Mouse (Mus musculus) ES-E14 (cell line): Measurements from ENCODE around the gene Ppm1n. TPM values are rescaled to one million over a fixed set of nuclear protein-coding genes. Genes with fewer than 3 reads are reported as not detected.

Experiments used
- DNase-seq: peaks from one replicate; pipeline ENCODE4 v3.0.0-alpha.2; 2013; ENCODE audit warnings: low read depth, low spot score
- H3K27ac ChIP-seq: 2 replicates; pipeline ENCODE4 v1.5.1; 2012; ENCODE audit warnings: low read depth, mild to moderate bottlenecking, low read length, moderate library complexity, mixed read lengths; ENCODE audit not compliant: poor library complexity, insufficient read depth, severe bottlenecking
- H3K36me3 ChIP-seq: 2 replicates; pipeline ENCODE4 v1.6.1; 2012; ENCODE audit warnings: mild to moderate bottlenecking, low read length, moderate library complexity, mixed read lengths; ENCODE audit not compliant: control insufficient read depth, poor library complexity, insufficient read depth, severe bottlenecking
- H3K4me1 ChIP-seq, 2 experiments: fragments of 150-350 bp in 1 of 2; sonication (generic) in 1 of 2; 2 replicates each; pipeline ENCODE4 v1.6.1; 2012; ENCODE audit warnings: low read length in 2 of 2, mild to moderate bottlenecking in 1 of 2, mixed read lengths in 1 of 2; ENCODE audit not compliant: control insufficient read depth in 2 of 2, insufficient read depth in 2 of 2, poor library complexity in 1 of 2
- H3K4me3 ChIP-seq, 2 experiments: fragments of 150-350 bp in 1 of 2; sonication (generic) in 1 of 2; 2 replicates each; pipeline ENCODE4 v1.5.1; 2012; ENCODE audit warnings: low read length in 2 of 2, low read depth in 1 of 2, mild to moderate bottlenecking in 1 of 2, mixed read lengths in 1 of 2; ENCODE audit not compliant: insufficient read depth in 1 of 2, poor library complexity in 1 of 2, severe bottlenecking in 1 of 2
- H3K9ac ChIP-seq: 2 replicates; pipeline ENCODE4 v1.6.1; 2012; ENCODE audit warnings: low read depth, mild to moderate bottlenecking, low read length, mixed read lengths; ENCODE audit not compliant: poor library complexity, insufficient read depth, severe bottlenecking
- H3K9me3 ChIP-seq: fragments of 150-350 bp; sonication (generic); 2 replicates; pipeline ENCODE4 v1.6.1; 2012; ENCODE audit warnings: low read depth, mild to moderate bottlenecking, low read length; ENCODE audit not compliant: control insufficient read depth, insufficient read depth
- CHD2 ChIP-seq: IDR thresholded peaks from 2 replicates; pipeline ENCODE4 v1.6.1; 2014; ENCODE audit warnings: mild to moderate bottlenecking, low read depth, low read length, inconsistent platforms
- HCFC1 ChIP-seq: IDR thresholded peaks from 2 replicates; pipeline ENCODE4 v1.6.1; 2012; ENCODE audit warnings: low read length, inconsistent platforms, borderline replicate concordance; ENCODE audit not compliant: insufficient read depth
- MAFK ChIP-seq: IDR thresholded peaks from 2 replicates; pipeline ENCODE4 v1.6.1; 2014; ENCODE audit warnings: mild to moderate bottlenecking, low read depth, low read length, inconsistent platforms; ENCODE audit not compliant: insufficient read depth
- ZC3H11A ChIP-seq: IDR thresholded peaks from 2 replicates; pipeline ENCODE4 v1.6.1; 2012; ENCODE audit warnings: low read depth, mild to moderate bottlenecking, inconsistent platforms, low read length, borderline replicate concordance
- ZNF384 ChIP-seq: IDR thresholded peaks from 2 replicates; pipeline ENCODE4 v1.6.1; 2012; ENCODE audit warnings: low read depth, low read length, inconsistent platforms
- in situ Hi-C, 2 experiments: fragments of 600-800 bp; cut with MboI; formaldehyde crosslinking; loops; one replicate each; pipeline ENCODE4 v1.15.1; 2025; ENCODE audit warnings: low sequenced_read_pairs in 2 of 2, inconsistent platforms in 1 of 2; ENCODE audit not compliant: unreplicated experiment in 2 of 2
- total RNA-seq: library from RNA; depleted of rRNA; stranded (reverse); fragments of 300-350 nt; gene quantifications from 2 replicates; pipeline ENCODE4 v1.2.3, GENCODE M21; 2012

The Ppm1n gene
- total RNA-seq, 1 experiment, result 2.9 TPM

GRCm38 (mm10) chr7:19265147-19265546, 14.7 kb downstream of the Ppm1n start:
- in situ Hi-C loops, result no loop called here
- Histone ChIP-seq H3K4me1 (peaks cover 9 to 38% of the 10 kb centered on the region in 2 experiments), H3K36me3 (peaks cover 55% of the 10 kb centered on the region), H3K9me3 (no peaks in the 10 kb centered on the region), H3K9ac (no peak overlapping the region), H3K27ac (no peak overlapping the region), H3K4me3 (no peak overlapping the region)
- TF ChIP-seq ZNF384 (no peak), ZC3H11A (no peak), HCFC1 (no peak), CHD2 (no peak), MAFK (no peak)
- DNase-seq, result no peak

- peaks cover 44% of the 10 kb centered on the region for H3K36me3 ChIP-seq
- no peaks in the 10 kb centered on the region for H3K9me3 ChIP-seq
- H3K4me3 ChIP-seq, result no peak overlapping the region
- in situ Hi-C loops, result no loop called here
- DNase-seq, result no peak
- peaks cover 0 to 18% of the 10 kb centered on the region in 2 experiments; a peak in 2 of 4 replicates for H3K4me1 ChIP-seq
- no peak overlapping the region for H3K9ac ChIP-seq
- H3K27ac ChIP-seq, result no peak overlapping the region
- TF ChIP-seq MAFK, result no peak
- no peak for TF ChIP-seq CHD2
- TF ChIP-seq ZNF384, result no peak
- TF ChIP-seq ZC3H11A, result no peak
- no peak for TF ChIP-seq HCFC1
Observed at GRCm38 (mm10) chr7:19258336-19258735, 21.5 kb downstream of the Ppm1n start.

- no peaks in the 10 kb centered on the region for H3K9me3 ChIP-seq
- peak; percentile 96 for DNase-seq
- H3K9ac ChIP-seq, result no peak overlapping the region
- TF ChIP-seq ZC3H11A, result no peak
- 0 out of 2 replicates have a peak, but pooled peaks have one; percentile 42 for TF ChIP-seq CHD2
- no peak for TF ChIP-seq ZNF384
- no peak for TF ChIP-seq MAFK
- 0 out of 2 replicates have a peak, but pooled peaks have one; percentile 26 for TF ChIP-seq HCFC1
- peaks cover 42% of the 10 kb centered on the region for H3K36me3 ChIP-seq
- H3K4me1 ChIP-seq, result peaks cover 0 to 18% of the 10 kb centered on the region in 2 experiments; a peak in 2 of 4 replicates
- H3K4me3 ChIP-seq, result 0 out of 4 replicates have a peak overlapping the region, but pooled peaks of 1 of the 2 experiments have one; percentile 8
- peak overlapping the region; percentile 14; the same call in 1 of the 2 replicates for H3K27ac ChIP-seq
- in situ Hi-C loops, result no loop called here
Observed at GRCm38 (mm10) chr7:19257390-19258022, 22.4 kb downstream of the Ppm1n start.

- H3K4me1 ChIP-seq, result peaks cover 0 to 18% of the 10 kb centered on the region in 2 experiments; a peak in 2 of 4 replicates
- no peak overlapping the region for H3K4me3 ChIP-seq
- H3K9me3 ChIP-seq, result no peaks in the 10 kb centered on the region
- no peak overlapping the region for H3K9ac ChIP-seq
- TF ChIP-seq CHD2 (no peak), HCFC1 (no peak), MAFK (no peak), ZNF384 (no peak), ZC3H11A (no peak)
- DNase-seq, result no peak
- no peak overlapping the region for H3K27ac ChIP-seq
- in situ Hi-C loops, result no loop called here
- H3K36me3 ChIP-seq, result peaks cover 34% of the 10 kb centered on the region
Observed at GRCm38 (mm10) chr7:19256567-19256966, 23.3 kb downstream of the Ppm1n start.

GRCm38 (mm10) chr7:19255395-19255794, 24.5 kb downstream of the Ppm1n start:
- Histone ChIP-seq H3K36me3 (peaks cover 26% of the 10 kb centered on the region), H3K27ac (no peak overlapping the region), H3K4me3 (peak overlapping the region; percentile 59 to 62), H3K9me3 (no peaks in the 10 kb centered on the region), H3K9ac (no peak overlapping the region), H3K4me1 (peaks cover 0 to 14% of the 10 kb centered on the region in 2 experiments; a peak in 2 of 4 replicates)
- no peak for DNase-seq
- no peak for TF ChIP-seq CHD2
- TF ChIP-seq MAFK, result no peak
- no peak for TF ChIP-seq ZNF384
- TF ChIP-seq HCFC1, result no peak
- no peak for TF ChIP-seq ZC3H11A
- in situ Hi-C loops, result no loop called here
